Mouse (Mus musculus): Measurements from ENCODE around the gene Pisd.

The Pisd gene

DNA sequence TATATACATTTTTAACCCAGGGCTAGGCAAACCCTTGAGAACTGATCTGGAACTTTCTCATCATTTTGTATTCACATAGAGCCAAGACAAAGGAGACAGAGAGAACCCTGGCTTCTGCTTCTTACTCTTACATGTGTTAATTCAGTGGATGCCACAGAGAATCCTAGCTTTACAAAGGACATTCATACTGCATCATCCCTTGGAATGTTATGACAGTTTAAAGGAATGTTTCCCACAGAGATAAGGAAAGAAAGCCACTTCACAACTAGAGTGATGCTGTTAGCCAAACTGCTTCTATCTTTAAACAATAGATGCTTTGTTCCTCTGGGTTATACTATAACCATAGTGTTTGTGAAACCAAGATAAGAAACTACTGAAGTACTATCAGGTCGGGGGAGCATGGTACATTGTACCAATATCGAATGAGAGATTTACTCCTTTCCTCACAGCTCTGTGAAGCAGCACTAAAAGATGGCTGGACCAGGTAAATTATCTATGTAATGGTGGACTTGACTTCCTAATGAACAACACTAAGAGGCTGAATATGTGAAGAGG lies 79.1 kb downstream of the Pisd start:
- no peak for DNase-seq

DNA sequence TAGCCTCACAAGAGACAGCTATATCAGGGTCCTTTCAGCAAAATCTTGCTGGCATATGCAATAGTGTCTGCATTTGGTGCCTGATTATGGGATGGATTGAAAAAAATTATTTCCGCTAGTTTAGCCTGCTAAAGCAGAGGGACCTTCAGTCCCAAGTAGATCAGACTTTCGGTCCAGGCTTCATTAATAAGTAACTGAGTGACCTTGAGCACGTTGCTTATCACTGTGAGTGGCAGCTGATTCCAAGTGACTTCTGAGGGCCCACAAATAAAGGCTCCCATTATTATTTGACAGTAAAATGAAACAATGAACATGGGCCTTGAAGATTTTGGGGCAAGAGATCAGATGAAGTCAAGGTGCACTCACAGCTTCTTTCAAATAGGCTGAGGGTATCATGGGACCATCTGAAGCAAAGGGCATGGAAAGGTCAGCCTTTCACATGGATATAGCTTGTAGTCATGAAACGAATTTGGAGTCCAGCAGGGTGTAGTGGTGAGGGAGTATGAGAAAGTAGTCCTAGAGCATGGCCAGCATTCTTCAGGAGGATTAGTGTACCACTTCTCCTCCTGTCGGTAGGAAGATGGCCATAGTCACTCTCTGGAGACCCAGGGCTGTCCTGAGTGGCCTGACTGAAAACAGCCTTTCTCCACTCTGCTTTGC lies 88.1 kb downstream of the Pisd start:
- no peak for DNase-seq

DNA sequence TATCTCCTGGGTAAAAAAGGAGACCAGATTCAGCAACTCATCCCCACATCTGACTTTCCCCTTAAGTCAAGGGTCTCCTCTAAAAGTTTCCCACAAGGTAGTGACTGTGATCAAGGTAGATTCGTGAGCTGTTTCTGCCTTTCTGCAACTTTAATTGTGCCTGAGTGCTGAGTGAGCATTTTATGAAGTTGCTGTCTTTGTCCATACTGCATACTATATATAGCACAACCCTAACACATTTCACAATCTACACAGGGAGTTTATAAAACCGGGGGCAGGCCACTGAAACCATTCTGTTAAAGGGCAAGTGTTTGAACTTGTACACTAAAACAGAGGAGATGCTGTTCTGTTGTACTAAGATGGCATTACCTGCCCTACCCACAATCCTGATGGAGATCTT lies 92.0 kb downstream of the Pisd start:
- DNase-seq, result no peak
